ENCODE assay signal across 25 mouse cellular contexts in the genomic region with DNA sequence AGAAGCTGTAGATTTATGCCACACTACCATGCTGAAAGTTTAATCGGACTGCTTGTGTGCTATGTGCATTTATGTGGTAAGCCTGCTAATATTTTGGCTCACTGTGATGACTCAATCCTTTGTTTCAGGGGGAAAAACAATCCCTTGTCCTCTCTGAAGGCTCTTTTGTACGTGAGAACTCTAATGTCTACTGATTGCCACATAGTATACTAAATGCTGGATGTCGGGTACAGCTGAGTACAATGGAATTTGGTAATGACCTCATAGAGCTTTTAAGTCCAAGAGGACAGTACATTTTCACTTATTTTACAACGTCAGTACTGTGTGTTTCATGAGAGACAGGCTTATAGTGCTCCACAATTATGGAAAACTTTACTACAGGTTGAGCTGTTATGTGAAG. TPM values are rescaled to one million over a fixed set of nuclear protein-coding genes. Genes with fewer than 3 reads are reported as not detected.
DNase-seq lines count a peak whose midpoint lies in the region; ATAC-seq and TF ChIP-seq lines count a peak whose summit lies in the region.
"Had no signal": no experiment of that assay in that cellular context is flagged by ENCODE, and none has a peak within 500 bp of the region (broad histone marks: within the 10 kb centered on the region; RNA-seq: fewer than 3 reads in every experiment).

No protein-coding gene starts in this region.

- H3K4me2 ChIP-seq in liver, embryonic 11.5 days = no peak overlapping the region
- H3K4me2 ChIP-seq: embryonic facial prominence, embryonic 13.5 days; forebrain, embryonic 13.5 days; heart, embryonic 11.5 days; heart, embryonic 15.5 days; hindbrain, embryonic 14.5 days; intestine, embryonic 15.5 days had no signal

- H3K4me1 ChIP-seq in liver, adult 2 months (ENCODE audit: control insufficient read depth, insufficient read depth, low read length) = no peaks in the 10 kb centered on the region; the same call in 1 of the 2 replicates
- H3K4me1 ChIP-seq in liver, embryonic 11.5 days (replicated peaks; ENCODE audit: control insufficient read depth, insufficient read depth, low read length) = no peaks in the 10 kb centered on the region
- peaks cover 2% of the 10 kb centered on the region; the same call in 1 of the 2 replicates for H3K4me1 ChIP-seq in cortical plate, adult 2 months (ENCODE audit: control insufficient read depth, insufficient read depth, low read length)
- H3K4me1 ChIP-seq: forebrain, embryonic 13.5 days; hindbrain, embryonic 10.5 days; intestine, embryonic 15.5 days had no signal

- no peak overlapping the region for H3K4me3 ChIP-seq in liver, adult 2 months (ENCODE audit: insufficient read depth, low read depth, low read length)
- H3K4me3 ChIP-seq in liver, embryonic 11.5 days (ENCODE audit: low read depth, low read length) = no peak overlapping the region
- no peak overlapping the region for H3K4me3 ChIP-seq in C2C12 (ENCODE audit: insufficient read depth, poor library complexity, severe bottlenecking)
- H3K4me3 ChIP-seq in cortical plate, adult 2 months (ENCODE audit: insufficient read depth, low read length) = no peak overlapping the region
- H3K4me3 ChIP-seq: embryonic facial prominence, embryonic 13.5 days; forebrain, embryonic 13.5 days; heart, adult 2 months; heart, embryonic 15.5 days; hindbrain, embryonic 10.5 days; intestine, embryonic 15.5 days had no signal

- ATAC-seq in frontal cortex, adult (ENCODE audit: low TSS enrichment) = peak; percentile 54
- ATAC-seq in liver, embryonic 11.5 days (replicated peaks; ENCODE audit: low FRiP score) = no peak
- ATAC-seq: activated CD4-positive, CD25-positive, alpha-beta regulatory T cell, adult 4 months; CD4-positive, CD25-positive, alpha-beta regulatory T cell, adult 4 months; forebrain, embryonic 13.5 days; forebrain, postnatal 0 days; intestine, embryonic 15.5 days had no signal

- peaks cover 38% of the 10 kb centered on the region for H3K79me2 ChIP-seq in liver, adult 2 months (ENCODE audit: control insufficient read depth, insufficient read depth, low read length)
- peaks cover 84% of the 10 kb centered on the region for H3K79me2 ChIP-seq in C2C12 (ENCODE audit: control insufficient read depth, insufficient read depth)

- no peak for DNase-seq in frontal cortex, postnatal 25 days (ENCODE audit: low spot score in 2 of 2)
- peak; percentile 41 for DNase-seq in liver, adult 2 months (ENCODE audit: extremely low read depth, low read depth, low spot score)
- DNase-seq in liver, embryonic 11.5 days (ENCODE audit: low spot score) = no peak
- no peak for DNase-seq in right cerebral cortex, postnatal 4 days
- no peak for DNase-seq in heart, postnatal 25 days (ENCODE audit: low spot score)
- DNase-seq: adrenal gland, postnatal 14 days; cerebellum, adult 8-10 months; cerebellum, postnatal 25 days; forebrain, postnatal 0 days; gastrocnemius, postnatal 10 days; heart, adult 2 months; heart, postnatal 14 days had no signal

- H3K9me3 ChIP-seq in liver, embryonic 11.5 days (ENCODE audit: control insufficient read depth, low read length) = no peaks in the 10 kb centered on the region
- H3K9me3 ChIP-seq: embryonic facial prominence, embryonic 13.5 days; forebrain, embryonic 13.5 days; G1E; heart, embryonic 15.5 days; hindbrain, embryonic 10.5 days; intestine, embryonic 15.5 days had no signal

- no peak for TF ChIP-seq POLR2A in liver, adult 2 months (IDR thresholded peaks at IDR 0.05; ENCODE audit: extremely low read depth, insufficient read depth, low read length)
- TF ChIP-seq POLR2A in cortical plate, adult 2 months (IDR thresholded peaks at IDR 0.05; ENCODE audit: extremely low read depth, insufficient read depth, low read length) = no peak

- WGBS in liver, adult 2 months = 43% methylated on average over 4 of the region's 4 CpGs
- 79% methylated on average over 4 of the region's 4 CpGs for WGBS in liver, embryonic 11.5 days

- H3K27ac ChIP-seq in liver, adult 2 months (replicated peaks; ENCODE audit: insufficient read depth, low read depth, low read length) = no peak overlapping the region
- H3K27ac ChIP-seq in liver, embryonic 11.5 days (ENCODE audit: low read depth, low read length) = no peak overlapping the region
- H3K27ac ChIP-seq in cortical plate, adult 2 months (ENCODE audit: insufficient read depth, low read length) = 0 out of 2 replicates have a peak overlapping the region, but pooled peaks have one; percentile 7
- H3K27ac ChIP-seq: embryonic facial prominence, embryonic 13.5 days; forebrain, embryonic 13.5 days; heart, adult 2 months; heart, embryonic 15.5 days; hindbrain, embryonic 10.5 days; hindbrain, embryonic 14.5 days; intestine, embryonic 15.5 days had no signal

- intact Hi-C loops in heart, postnatal 25 days (cut with DNase I) = no loop called here

- no peaks in the 10 kb centered on the region for H3K27me3 ChIP-seq in liver, adult 2 months (ENCODE audit: control insufficient read depth, insufficient read depth, low read length)
- no peaks in the 10 kb centered on the region for H3K27me3 ChIP-seq in liver, embryonic 11.5 days (replicated peaks; ENCODE audit: control insufficient read depth, insufficient read depth, low read length)
- no peaks in the 10 kb centered on the region for H3K27me3 ChIP-seq in C2C12 (ENCODE audit: control insufficient read depth, insufficient read depth, insufficient read length)
- H3K27me3 ChIP-seq: embryonic facial prominence, embryonic 13.5 days; forebrain, embryonic 13.5 days; heart, embryonic 15.5 days; intestine, embryonic 15.5 days had no signal

- no peak overlapping the region for H3ac ChIP-seq in C2C12 (ENCODE audit: control insufficient read depth, insufficient read length, low read depth)

- no peak overlapping the region for H3K9ac ChIP-seq in liver, adult 2 months (ENCODE audit: low read depth, low read length)
- H3K9ac ChIP-seq in liver, embryonic 11.5 days (ENCODE audit: low read depth, low read length) = no peak overlapping the region
- H3K9ac ChIP-seq: embryonic facial prominence, embryonic 13.5 days; forebrain, embryonic 13.5 days; forebrain, postnatal 0 days; heart, embryonic 15.5 days; hindbrain, embryonic 14.5 days; intestine, embryonic 15.5 days had no signal

- no peaks in the 10 kb centered on the region for H3K36me3 ChIP-seq in liver, adult 2 months (ENCODE audit: control insufficient read depth, insufficient read depth, low read length)
- no peaks in the 10 kb centered on the region for H3K36me3 ChIP-seq in liver, embryonic 11.5 days (ENCODE audit: control insufficient read depth, insufficient read depth, low read length)
- H3K36me3 ChIP-seq in C2C12 (ENCODE audit: control insufficient read depth, insufficient read depth) = no peaks in the 10 kb centered on the region
- H3K36me3 ChIP-seq: embryonic facial prominence, embryonic 13.5 days; G1E; heart, embryonic 15.5 days; hindbrain, embryonic 10.5 days; intestine, embryonic 15.5 days had no signal

- no peak for TF ChIP-seq CTCF in liver, adult 2 months (IDR thresholded peaks at IDR 0.05; ENCODE audit: low read depth, low read length)
- TF ChIP-seq CTCF in C2C12 (IDR thresholded peaks at IDR 0.05; ENCODE audit: control insufficient read depth, insufficient read depth, insufficient read length) = no peak
- TF ChIP-seq CTCF in cortical plate, adult 2 months (IDR thresholded peaks at IDR 0.05; ENCODE audit: extremely low read depth, insufficient read depth, low read length) = no peak

- peaks cover 16% of the 10 kb centered on the region for H3K79me3 ChIP-seq in C2C12 (ENCODE audit: low read depth)

TF ChIP-seq in C2C12, 6 proteins besides CTCF, POLR2A, EP300 and RAD21:
- TF ChIP-seq FOSL1 (IDR thresholded peaks at IDR 0.05; ENCODE audit: insufficient read depth, low read length, poor library complexity, severe bottlenecking) = no peak
- peak; percentile 31 for TF ChIP-seq CEBPB (IDR thresholded peaks at IDR 0.05; ENCODE audit: low read depth)

RNA-seq across cellular contexts. Expression of a gene that starts 59.1 kb away (rescaled TPM):
- 47.5 and 62.8 TPM in 2 replicates for total RNA-seq in liver, adult 2 months (2014; rRNA removed)
- 20.5 and 23.2 TPM in 2 replicates for polyA plus RNA-seq in liver, adult 2 months (2012; rRNA removed)
- polyA plus RNA-seq in liver, embryonic 11.5 days (2014; fragmentation: Nextera tagmentation; extraction: Ambion mirVana) = 13.9 and 15.2 TPM in 2 replicates
- 13.7 TPM for polyA plus RNA-seq in C2C12 (2012; fragmentation: generic; extraction: Trizol)
- 45.0 and 45.3 TPM in 2 replicates for polyA plus RNA-seq in cortical plate, adult 2 months (2012; rRNA removed)
- 10 to 100 TPM; 25.2 to 27.0 TPM for total RNA-seq in heart, postnatal 25 days (2021)
- polyA plus RNA-seq: CD4-positive, CD25-positive, alpha-beta regulatory T cell, adult 4 months had no signal
